Mouse (Mus musculus) bone marrow macrophage, adult 2 months (primary cell): ENCODE data around the gene Mthfd2l. TPM values are rescaled to one million over a fixed set of nuclear protein-coding genes. Genes with fewer than 3 reads are reported as not detected.

Experiments
- H3K27ac ChIP-seq: 2 replicates; pipeline ENCODE4 v1.5.1; 2012; ENCODE audit warnings: low read depth, low read length; ENCODE audit not compliant: insufficient read depth
- H3K4me1 ChIP-seq: 2 replicates; pipeline ENCODE4 v1.6.1; 2012; ENCODE audit warnings: low read length; ENCODE audit not compliant: control insufficient read depth, insufficient read depth
- H3K4me3 ChIP-seq: 2 replicates; pipeline ENCODE4 v1.5.1; 2012; ENCODE audit warnings: mild to moderate bottlenecking, low read length, moderate library complexity; ENCODE audit not compliant: insufficient read depth
- CTCF ChIP-seq: IDR thresholded peaks from 2 replicates; pipeline ENCODE4 v1.5.1; 2012; ENCODE audit warnings: low read depth, mild to moderate bottlenecking, low read length, moderate library complexity
- POLR2A ChIP-seq: IDR thresholded peaks from 2 replicates; pipeline ENCODE4 v1.6.1; 2012; ENCODE audit warnings: mild to moderate bottlenecking, low read depth, low read length, borderline replicate concordance
- polyA plus RNA-seq: library from polyadenylated mRNA; stranded (reverse); fragments of >200 nt; gene quantifications from 2 replicates; pipeline ENCODE4 v1.2.4, GENCODE M21; 2012; ENCODE audit not compliant: missing spikeins, insufficient read depth, insufficient read length

Gene Mthfd2l
- polyA plus RNA-seq, 1 experiment: 8.1 TPM

GRCm38 (mm10) chr5:90945453-90945852 lies 14.5 kb downstream of the Mthfd2l start:
- TF ChIP-seq CTCF (no peak), POLR2A (no peak)
- Histone ChIP-seq H3K4me3 (no peak overlapping the region), H3K27ac (no peak overlapping the region), H3K4me1 (no peaks in the 10 kb centered on the region)

GRCm38 (mm10) chr5:90949499-90949898 lies 18.6 kb downstream of the Mthfd2l start:
- TF ChIP-seq POLR2A (no peak), CTCF (no peak)
- H3K4me3 ChIP-seq: no peak overlapping the region
- H3K4me1 ChIP-seq: no peaks in the 10 kb centered on the region
- H3K27ac ChIP-seq: no peak overlapping the region

- Histone ChIP-seq H3K4me1 (no peaks in the 10 kb centered on the region), H3K4me3 (no peak overlapping the region), H3K27ac (no peak overlapping the region)
- TF ChIP-seq POLR2A (no peak), CTCF (no peak)
Observed at GRCm38 (mm10) chr5:90951475-90951874, 20.6 kb downstream of the Mthfd2l start.

- Histone ChIP-seq H3K27ac (no peak overlapping the region), H3K4me3 (no peak overlapping the region), H3K4me1 (no peaks in the 10 kb centered on the region)
- TF ChIP-seq CTCF: no peak
- TF ChIP-seq POLR2A: no peak
Observed at GRCm38 (mm10) chr5:90952731-90953481, 22.0 kb downstream of the Mthfd2l start.

- Histone ChIP-seq H3K27ac (no peak overlapping the region), H3K4me1 (peaks cover 18% of the 10 kb centered on the region), H3K4me3 (no peak overlapping the region)
- TF ChIP-seq POLR2A (no peak), CTCF (peak; percentile 45; the same call in 1 of the 2 replicates)
Observed at GRCm38 (mm10) chr5:90964316-90964715, 33.4 kb downstream of the Mthfd2l start.

- Histone ChIP-seq H3K4me1 (peaks cover 18% of the 10 kb centered on the region), H3K4me3 (no peak overlapping the region), H3K27ac (no peak overlapping the region)
- no peak for TF ChIP-seq CTCF
- TF ChIP-seq POLR2A: no peak
Observed at GRCm38 (mm10) chr5:90964764-90965163, 33.8 kb downstream of the Mthfd2l start.

GRCm38 (mm10) chr5:90965386-90965785 lies 34.5 kb downstream of the Mthfd2l start:
- no peak overlapping the region for H3K27ac ChIP-seq
- H3K4me1 ChIP-seq: peaks cover 18% of the 10 kb centered on the region
- TF ChIP-seq CTCF (no peak), POLR2A (no peak)
- no peak overlapping the region for H3K4me3 ChIP-seq

GRCm38 (mm10) chr5:90977244-90977643 lies 46.3 kb downstream of the Mthfd2l start:
- H3K4me1 ChIP-seq: no peaks in the 10 kb centered on the region
- no peak for TF ChIP-seq POLR2A
- peak; percentile 46 for TF ChIP-seq CTCF
- no peak overlapping the region for H3K4me3 ChIP-seq
- no peak overlapping the region for H3K27ac ChIP-seq

- no peak overlapping the region for H3K4me3 ChIP-seq
- H3K27ac ChIP-seq: no peak overlapping the region
- H3K4me1 ChIP-seq: no peaks in the 10 kb centered on the region
- TF ChIP-seq CTCF: no peak
- no peak for TF ChIP-seq POLR2A
Observed at GRCm38 (mm10) chr5:90980297-90980696, 49.4 kb downstream of the Mthfd2l start.

GRCm38 (mm10) chr5:90987605-90988004 lies 56.7 kb downstream of the Mthfd2l start:
- Histone ChIP-seq H3K4me3 (no peak overlapping the region), H3K4me1 (no peaks in the 10 kb centered on the region), H3K27ac (no peak overlapping the region)
- TF ChIP-seq POLR2A (no peak), CTCF (no peak)
